Mouse (Mus musculus) lung, postnatal 14 days (tissue): ENCODE results near the gene Myh9.
"Not testable (repeated sequence)": the region's sequence is repeated elsewhere in the genome, so short reads cannot be mapped to it uniquely, and the experiment has no call there.

ENCODE experiments used
- DNase-seq: peaks from one replicate; pipeline ENCODE4 v3.0.0; 2021

Gene Myh9

DNA sequence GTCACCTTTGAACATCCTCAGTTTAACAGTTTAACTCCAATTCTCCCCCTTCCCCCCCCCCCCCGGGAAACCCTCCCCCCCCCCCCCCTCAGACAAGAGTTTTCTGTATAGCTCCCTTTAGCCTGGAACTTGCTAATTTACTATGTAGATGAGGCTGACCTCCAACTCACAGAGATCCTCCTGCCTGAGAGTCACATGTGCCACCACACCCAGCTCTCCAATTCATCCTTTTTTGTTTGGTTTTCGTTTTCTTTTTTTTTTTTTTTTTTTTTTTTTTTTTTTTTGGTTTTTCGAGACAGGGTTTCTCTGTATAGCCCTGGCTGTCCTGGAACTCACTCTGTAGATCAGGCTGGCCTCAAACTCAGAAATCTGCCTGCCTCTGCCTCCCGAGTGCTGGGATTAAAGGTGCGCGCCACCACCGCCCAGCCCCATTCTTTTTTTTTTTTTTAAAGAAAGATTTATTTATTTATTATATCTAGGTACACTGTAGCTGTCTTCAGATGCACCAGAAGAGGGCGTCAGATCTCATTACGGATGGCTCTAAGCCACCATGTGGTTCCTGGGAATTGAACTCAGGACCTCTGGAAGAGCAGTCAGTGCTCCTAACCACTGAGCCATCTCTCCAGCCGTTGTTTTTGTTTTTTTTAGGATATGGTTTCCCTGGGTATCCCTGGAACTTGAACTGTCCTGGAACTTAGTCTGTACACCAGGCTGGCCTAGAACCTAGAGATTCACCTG lies 25.4 kb upstream of the Myh9 start:
- DNase-seq: not testable (repeated sequence)

DNA sequence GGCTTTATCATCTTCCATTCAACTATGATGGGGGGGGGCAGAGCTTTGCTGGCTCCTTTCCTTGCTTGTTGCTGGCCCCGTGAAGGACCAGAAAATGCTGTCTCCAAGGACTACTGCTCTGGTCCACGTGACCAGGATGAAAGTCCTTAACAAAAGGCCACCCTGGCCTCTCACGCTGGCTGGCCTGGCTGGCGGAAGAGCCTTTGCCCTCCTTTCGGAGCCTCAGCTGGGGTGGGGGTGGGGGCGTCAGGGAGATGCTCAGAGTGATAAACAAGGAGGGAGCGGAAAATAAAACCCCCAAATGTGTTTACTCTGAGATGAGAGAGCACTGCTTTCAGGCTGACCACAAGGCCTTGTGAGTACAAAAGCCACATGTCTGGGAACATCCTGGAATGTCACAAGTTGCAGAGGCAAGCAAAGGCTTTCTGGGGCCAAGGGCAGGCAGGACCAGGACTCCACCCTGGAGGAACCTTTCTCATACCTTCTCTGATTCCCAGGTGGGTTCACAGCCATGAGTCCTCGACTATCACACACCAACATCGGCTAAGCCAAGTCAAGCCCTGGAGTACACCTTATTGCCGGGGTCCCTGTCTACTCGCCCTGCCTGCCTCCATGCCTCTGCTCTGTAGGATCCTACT lies 24.7 kb upstream of the Myh9 start:
- DNase-seq: no peak

DNA sequence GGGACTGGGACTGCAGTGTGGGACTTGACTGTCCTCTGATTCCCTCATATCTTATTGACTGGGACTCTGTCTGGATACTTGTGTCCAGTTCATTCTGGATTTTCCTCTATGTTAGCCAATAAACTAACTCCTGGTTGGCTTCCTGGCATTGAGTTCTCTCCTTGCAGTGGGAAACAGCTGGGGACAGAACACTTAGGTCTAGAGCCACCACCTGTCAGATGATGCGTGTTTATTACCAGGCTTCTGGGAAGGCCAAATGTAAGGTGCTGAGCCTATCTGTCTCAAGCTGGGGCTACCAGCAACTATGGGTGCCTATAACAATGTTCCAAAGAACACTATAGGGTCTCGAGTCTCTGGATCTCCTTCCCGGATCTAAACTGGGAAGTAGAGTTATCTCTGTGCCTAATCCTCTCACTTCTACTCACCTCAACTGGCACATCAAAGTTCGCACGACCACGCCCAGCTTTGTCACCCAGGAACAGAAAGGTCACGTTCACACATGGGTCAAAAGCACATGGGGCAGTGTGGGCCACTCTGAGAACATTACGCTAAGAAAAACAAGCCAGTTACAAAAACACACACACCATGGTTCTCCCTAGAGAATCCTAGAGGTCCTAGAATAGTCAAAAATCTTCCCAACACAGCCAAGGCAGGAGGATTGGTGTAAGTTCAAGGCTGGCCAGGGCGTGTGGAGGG lies 22.2 kb upstream of the Myh9 start:
- no peak for DNase-seq

GRCm38 (mm10) chr15:77862991-77863972 lies 21.3 kb upstream of the Myh9 start:
- no peak for DNase-seq

DNA sequence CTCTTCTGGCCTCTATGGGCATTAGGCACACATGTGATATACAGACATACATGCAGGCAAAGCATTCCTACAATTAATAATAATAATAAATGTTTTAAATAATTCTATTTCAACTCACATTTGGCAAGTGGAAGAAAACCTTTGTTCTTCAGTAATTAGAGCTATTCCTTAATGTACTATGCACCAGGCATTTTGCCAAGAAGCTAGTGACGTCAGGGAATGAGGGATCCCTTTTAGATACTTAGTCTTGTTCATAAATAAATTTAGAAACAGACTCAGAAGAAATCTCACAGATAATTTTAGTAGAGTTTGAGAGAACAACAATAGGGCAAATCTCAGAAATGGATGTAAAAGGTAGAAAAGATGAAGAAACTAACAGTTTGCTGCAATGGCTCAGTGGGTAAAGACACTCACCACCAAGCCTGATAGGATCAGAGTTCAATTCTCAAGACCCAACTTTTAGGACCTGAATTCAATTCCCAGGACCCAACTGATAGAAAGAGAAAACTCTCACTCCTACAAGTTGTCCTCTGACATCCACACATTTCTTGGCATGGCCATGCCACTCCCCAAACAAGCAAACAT lies 18.2 kb upstream of the Myh9 start:
- no peak for DNase-seq

GRCm38 (mm10) chr15:77857662-77858156 lies 15.7 kb upstream of the Myh9 start:
- peak; percentile 79 for DNase-seq

GRCm38 (mm10) chr15:77856541-77856940 lies 14.6 kb upstream of the Myh9 start:
- DNase-seq: peak; percentile 76

DNA sequence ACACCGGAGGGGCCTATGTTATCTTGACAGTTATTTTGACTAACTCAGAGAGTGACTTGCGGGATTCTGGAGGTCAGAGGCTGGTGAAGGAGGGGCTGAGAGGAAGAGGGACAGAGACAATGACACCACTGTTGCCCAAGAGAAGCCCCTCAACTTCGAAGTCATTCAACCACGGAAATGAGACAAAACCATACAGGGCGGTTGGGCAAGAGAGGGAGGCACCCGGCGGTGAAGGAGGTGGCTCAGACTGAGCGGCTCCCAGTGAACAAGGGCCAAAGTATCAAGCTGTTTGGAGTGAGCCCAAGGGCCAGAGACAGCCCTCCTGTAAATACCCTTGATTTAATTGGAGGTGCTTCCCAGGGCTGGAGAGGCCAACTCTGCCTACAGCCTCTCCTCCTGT lies 13.3 kb upstream of the Myh9 start:
- DNase-seq: no peak

- DNase-seq: no peak
These were observed 10.0 kb upstream of the Myh9 start for GRCm38 (mm10) chr15:77852001-77852400.

- peak; percentile 66 for DNase-seq
These were observed 9.2 kb upstream of the Myh9 start for GRCm38 (mm10) chr15:77851136-77851535.

DNA sequence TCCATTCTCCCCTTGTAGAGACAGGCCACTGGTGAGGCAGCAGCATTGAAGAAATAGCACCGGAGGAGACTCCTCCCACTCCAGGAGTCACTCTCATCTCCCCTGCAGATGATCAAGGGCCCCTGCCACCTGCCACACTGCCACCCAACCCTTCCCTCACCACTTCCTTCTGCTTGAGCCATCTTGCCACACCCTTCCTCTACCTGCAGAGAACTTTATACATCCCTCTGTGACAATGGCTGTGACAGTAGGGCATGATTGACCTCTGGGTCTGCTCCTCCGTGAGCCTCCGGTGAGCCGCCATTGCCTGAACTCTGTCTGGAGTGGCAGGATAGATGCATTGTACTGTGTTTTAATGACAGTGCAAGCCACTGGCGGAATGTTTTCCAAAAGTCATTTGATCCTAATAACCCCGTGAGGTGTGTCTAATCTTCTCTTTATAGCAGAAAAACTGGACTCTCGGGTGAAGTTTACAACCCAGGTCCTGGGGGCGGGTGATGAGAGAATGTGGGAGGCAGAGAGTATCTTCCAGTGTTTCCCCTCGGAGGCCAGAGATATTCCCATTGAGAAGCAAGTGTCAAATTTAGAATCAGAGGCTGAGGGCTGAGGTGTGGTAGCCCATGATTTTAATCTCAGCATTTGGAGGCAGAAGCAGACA lies 7.7 kb upstream of the Myh9 start:
- DNase-seq: no peak

DNA sequence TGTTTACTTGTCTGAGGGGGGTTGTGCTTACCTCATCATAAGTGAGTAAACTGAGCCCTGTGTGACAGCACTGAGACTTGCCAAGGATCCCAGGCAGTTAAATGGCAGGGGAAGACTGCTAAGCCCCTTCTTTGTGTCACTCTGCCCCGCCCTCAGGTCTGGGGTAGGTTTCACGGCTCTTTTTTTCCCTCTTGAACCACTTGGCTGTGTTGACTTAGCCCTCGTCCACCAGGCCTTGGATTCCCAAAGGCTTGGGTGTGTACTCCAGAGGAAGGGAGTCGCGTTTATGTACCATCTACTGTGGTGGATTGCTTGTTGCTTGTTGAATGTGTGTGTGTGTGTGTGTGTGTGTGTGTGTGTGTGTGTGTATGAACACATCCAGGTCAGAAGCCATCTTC lies 7.1 kb upstream of the Myh9 start:
- DNase-seq: no peak

- DNase-seq: no peak
These were observed 6.6 kb upstream of the Myh9 start for GRCm38 (mm10) chr15:77848415-77849038.

DNA sequence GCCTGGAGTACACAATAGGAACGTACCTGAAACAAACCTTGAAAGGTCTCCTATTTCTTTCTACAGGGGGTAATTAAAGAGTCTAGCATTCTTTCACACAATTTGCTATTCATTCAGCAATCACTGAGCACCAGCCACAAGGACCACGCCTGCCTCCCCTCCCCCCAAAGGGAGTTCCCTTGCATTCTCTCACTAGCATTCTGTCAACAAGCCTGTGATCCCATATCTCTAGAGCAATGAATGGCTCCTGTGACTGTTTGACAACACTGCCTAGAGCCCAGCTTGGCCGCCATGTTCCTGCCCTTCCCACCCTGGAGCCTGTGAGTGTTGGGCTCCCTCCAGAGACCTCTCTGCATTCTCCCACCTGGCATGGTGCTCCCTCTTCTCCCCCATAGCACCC lies 5.9 kb upstream of the Myh9 start:
- DNase-seq: no peak

GRCm38 (mm10) chr15:77847108-77847507 lies 5.1 kb upstream of the Myh9 start:
- DNase-seq: no peak

DNA sequence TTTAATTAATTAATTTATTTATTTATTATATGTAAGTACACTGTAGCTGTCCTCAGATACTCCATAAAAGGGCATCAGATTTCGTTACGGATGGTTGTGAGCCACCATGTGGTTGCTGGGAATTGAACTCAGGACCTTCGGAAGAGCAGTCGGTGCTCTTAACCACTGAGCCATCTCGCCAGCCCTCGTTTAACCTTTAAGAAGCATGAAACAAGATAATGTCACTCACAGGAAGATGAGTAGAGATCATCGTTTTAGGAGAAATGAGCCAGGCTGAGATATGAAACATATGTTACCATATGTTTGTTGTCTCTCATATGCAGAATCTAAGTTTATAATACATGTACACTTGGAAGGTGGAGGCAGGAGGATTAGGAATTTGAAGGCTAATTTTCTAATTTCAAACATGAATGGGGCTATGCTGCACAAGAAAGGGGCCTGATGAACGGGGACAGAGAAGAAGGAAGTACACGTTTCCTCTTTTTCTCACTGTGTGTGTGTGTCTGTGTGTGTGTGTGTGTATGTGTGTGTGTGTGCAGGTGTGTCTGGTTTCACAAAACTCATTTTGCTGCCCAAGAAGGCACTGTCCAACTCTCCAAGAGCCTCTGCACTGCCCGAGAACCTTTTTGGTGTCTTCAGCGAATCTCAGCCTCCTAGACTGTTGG lies 4.1 kb upstream of the Myh9 start:
- DNase-seq: not testable (repeated sequence)

GRCm38 (mm10) chr15:77844955-77845635 lies 3.1 kb upstream of the Myh9 start:
- no peak for DNase-seq

DNA sequence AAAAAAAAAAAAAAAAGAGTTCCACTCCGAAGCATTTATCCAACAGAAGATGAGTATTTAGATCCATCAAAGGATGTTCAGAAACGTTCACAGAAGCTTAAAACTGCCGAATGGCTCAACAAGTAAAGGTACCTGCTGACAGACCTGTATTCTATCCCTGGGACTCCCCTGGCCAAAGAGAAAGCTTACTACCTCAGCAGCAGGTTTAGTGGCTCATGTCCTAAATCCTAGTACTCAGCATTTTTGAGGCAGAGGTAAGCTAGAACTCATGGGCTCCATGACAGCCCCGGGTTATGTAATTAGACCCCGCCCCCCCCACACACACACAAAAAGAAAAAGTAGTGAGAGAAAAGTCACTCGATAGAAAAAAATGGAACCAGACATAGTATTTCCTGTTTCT lies 2.1 kb upstream of the Myh9 start:
- DNase-seq: no peak

DNA sequence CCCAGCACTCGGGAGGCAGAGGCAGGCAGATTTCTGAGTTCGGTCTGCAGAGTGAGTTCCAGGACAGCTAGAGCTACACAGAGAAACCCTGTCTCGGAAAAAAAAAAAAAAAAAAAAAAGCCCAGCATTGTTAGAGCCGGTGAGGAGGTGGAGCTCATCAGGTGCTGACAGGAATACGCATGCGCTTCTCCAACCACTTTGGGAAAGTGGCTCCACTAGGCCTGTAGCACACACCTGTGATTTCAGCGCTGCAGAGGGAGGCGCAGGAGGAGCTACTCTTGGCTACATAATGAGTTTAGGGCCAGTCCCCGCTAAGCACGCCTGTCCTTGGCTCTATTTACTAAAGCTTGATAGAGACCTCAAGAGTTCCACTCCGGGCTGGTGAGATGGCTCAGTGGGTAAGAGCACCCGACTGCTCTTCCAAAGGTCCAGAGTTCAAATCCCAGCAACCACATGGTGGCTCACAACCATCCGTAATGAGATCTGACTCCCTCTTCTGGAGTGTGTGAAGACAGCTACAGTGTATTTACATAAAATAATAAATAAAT lies 1.6 kb upstream of the Myh9 start:
- not testable (repeated sequence) for DNase-seq

DNA sequence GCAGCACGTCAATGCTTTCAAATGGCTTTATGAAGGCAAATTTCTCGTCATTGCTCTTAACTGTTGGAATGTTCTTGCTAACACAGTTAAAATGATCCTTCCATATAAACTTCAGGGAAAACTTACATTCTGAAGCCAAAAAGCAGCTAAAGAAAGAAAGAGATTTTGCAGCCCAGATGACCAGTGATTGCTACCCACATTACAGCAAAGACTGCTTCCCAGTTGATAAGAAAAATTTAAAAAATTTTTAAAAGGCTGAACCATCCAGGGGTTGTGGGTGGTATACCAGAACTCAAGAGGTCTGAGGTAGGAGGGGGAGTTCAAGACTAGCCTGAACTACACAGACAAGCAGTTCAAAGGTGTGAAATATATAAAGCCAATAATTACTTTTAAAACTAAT lies 1.1 kb upstream of the Myh9 start:
- DNase-seq: no peak
